Mouse (Mus musculus) retina, adult 2 months (tissue): ENCODE data around the gene Olfml1.

Source experiments
- DNase-seq: peaks from one replicate; pipeline ENCODE4 v3.0.0-alpha.2; 2012; ENCODE audit warnings: low read depth, low spot score

Gene Olfml1

GRCm38 (mm10) chr7:107594857-107595402 lies 27.7 kb downstream of the Olfml1 start, which contains the start of gene Ppfibp2:
Gene Ppfibp2, plus strand, starts transcription at chr7:107595207.
- peak; percentile 20 for DNase-seq

GRCm38 (mm10) chr7:107595426-107595825 lies 28.2 kb downstream of the Olfml1 start:
- no peak for DNase-seq

DNA sequence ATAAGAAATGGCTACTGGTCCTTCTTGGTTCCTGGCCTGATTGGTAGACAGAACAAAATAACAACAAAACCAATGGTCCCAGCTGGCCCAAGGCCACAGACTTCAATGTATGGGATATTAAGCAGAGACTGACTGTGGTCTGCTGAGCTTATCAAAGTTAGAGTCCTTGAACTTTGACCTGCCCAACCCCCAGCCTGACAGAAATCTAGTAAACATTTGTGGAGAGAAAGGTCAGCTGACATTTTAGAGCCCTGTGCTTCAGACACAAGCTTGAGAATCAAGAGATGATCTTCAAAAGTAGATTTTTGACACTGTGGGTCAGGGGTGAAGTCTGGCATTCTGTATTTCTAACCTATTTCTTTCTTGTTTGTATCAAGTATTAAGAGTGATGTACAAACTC lies 29.5 kb downstream of the Olfml1 start:
- no peak for DNase-seq

- DNase-seq: no peak
Measured at GRCm38 (mm10) chr7:107597956-107598355, 30.7 kb downstream of the Olfml1 start.

DNA sequence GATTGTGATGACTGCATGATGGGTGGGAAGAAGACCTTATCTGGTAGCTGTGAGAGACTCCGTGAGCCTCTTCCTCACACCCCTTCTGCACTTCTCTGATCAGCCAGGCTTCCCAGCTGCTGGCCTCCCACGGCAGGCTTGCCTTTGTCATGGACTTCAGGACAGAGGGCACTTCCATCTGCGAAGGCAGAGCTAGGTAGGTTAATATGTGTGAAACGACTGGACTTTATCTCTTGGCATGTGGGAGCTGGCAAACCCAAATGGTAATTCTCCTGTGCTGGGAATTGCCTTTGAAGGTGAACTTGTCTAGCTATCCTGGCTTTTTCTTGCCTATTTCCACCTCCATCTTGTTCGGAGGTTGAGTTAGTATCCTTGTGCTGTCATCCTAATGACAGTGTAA lies 33.4 kb downstream of the Olfml1 start:
- no peak for DNase-seq

DNA sequence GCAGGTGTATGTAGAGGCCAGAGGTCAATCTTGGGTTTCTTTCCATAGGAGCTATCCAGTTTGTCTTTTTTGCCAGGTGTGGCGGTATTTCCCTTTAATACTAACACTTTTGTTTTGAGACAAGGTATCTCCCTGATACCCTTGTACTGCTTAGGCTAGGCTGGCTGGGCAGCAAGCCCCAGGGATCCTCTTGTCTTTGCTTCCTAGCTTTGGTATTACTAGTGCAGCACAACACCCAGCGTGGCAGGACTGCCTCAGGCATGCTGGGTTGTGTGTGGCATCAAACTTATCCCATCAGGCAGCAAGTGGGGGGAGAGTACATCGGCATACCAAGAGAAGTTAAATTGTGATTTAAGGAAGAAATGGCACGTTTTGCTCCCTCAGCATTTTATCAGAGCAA lies 35.3 kb downstream of the Olfml1 start:
- DNase-seq: no peak

DNA sequence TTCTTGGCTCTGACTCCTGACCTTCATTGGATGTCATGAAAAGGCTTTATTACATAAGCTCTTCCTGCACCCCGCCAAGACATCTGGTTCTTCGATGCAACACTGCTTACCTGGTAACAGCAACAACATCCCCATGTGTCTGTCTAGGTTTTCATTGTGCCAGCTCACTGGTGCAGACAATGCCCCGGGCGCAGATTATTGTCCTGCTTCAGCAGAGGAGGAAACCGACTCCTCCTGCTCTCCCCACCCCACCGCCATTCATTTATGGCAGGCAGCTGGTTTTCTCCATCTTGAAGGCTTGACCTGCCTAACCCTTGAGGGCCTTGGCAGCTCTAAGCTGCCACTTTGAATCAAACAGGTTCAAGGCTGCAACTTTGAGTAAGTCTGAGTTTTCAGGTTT lies 35.7 kb downstream of the Olfml1 start:
- DNase-seq: no peak

DNA sequence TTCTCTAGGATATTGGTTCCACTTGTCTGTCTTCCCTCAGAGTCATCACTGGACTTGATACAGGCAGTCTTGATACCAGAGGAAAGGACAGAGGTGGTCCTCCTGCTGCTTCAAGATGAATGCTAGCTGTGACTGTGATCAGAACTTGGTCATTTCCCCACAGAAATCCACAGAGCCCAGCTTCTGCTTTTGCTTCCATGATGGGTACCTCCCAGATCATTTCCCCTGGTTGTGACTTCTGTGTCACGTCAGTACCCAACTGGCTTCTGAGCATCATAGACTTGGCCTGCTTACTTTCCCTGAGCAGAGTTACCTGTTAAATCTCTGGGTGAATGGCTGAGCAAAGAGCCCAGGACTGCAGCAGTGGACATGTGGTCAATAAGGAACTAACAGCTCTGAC lies 40.5 kb downstream of the Olfml1 start:
- no peak for DNase-seq

GRCm38 (mm10) chr7:107609622-107610255 lies 42.5 kb downstream of the Olfml1 start:
- DNase-seq: no peak

GRCm38 (mm10) chr7:107610880-107611279 lies 43.6 kb downstream of the Olfml1 start:
- no peak for DNase-seq

DNA sequence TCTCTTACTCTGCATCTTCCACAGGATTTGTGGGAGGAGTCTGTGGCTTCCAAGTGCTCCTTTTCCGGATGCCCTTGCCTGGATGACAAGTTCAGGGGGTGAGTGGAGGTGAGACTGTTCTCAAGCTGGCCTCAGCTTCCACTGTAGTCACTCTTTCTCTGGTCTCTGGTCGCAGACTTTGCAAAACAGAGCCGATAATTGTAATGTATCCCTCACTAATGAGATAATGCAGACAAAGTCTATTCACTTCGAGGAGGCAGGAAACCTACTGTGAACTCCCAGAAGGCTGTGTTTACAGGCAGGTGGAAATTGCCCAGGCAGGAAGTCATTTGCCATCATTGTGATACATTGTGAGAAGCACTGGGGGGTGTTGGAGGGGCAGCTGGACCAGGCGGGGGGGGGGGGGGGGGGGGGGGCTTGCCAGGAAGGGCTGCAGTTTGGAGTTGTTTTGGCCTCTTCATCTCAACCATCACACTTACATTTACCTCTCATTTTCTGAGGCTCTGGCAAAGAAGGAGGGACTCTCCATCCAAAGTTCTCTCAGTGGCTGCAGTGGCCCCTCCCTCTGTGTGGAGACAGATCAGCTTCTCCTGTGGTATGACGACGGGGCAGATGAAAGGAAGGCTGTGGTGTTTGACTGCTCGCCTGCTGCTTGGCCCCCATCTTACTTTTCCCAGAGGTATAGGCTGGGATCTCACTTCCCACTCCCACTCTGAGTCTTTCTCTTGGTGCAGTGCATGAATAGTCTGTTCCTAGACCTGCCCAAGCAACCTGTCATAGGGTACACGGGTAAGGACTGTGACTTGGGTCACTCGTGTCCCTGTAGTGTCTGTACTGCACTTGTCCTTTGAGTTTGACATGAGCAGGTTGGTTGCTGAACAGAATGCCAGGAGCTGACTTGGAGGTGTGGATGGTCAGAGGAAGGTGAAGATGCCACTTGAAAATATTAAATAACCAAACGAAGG lies 51.1 kb downstream of the Olfml1 start:
- no peak for DNase-seq

- no peak for DNase-seq
Measured at GRCm38 (mm10) chr7:107619225-107619624, 52.0 kb downstream of the Olfml1 start.

DNA sequence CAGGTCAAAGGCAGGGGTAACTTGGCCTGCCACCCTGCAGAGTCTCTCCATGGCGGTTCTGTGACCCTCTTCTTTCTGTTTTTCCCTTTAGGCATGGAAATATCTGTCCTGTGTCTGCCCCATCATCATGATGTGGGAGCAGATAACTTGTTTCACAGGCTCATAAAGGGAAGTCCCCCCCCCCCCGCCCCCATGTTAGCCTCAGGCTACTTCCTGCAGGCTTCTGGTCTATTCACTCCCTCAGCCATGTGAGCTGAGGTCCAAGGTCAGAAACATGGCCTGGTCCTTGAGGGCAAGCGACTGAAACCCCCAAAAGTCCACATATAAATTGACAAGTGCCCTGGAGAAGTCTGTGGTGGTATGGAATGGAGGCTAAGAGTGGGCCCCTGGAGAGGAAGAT lies 52.9 kb downstream of the Olfml1 start:
- no peak for DNase-seq

DNA sequence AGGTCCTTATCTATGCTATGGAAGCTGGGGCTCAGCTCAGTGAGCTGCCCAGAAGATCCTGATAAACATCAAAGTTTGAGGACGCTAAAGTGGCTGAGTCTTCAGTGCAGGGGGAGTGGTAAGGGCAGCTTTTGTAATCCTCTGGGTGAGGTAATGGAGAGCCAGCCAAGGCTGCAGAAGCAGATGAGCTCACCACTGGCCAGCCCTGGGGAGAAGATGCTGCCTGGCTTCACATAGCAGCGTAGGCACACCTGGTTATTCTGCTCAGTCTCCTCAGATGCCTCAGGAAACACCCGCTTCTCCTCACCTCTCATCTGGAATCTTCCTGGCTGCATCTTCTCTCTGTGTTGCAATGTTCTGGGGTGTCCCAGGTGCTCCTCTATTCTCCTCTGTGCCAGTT lies 57.2 kb downstream of the Olfml1 start:
- DNase-seq: no peak

- no peak for DNase-seq
Measured at GRCm38 (mm10) chr7:107625061-107625460, 57.8 kb downstream of the Olfml1 start, which contains the start of gene 5330417H12Rik. Gene 5330417H12Rik, minus strand, starts transcription at chr7:107625161.

DNA sequence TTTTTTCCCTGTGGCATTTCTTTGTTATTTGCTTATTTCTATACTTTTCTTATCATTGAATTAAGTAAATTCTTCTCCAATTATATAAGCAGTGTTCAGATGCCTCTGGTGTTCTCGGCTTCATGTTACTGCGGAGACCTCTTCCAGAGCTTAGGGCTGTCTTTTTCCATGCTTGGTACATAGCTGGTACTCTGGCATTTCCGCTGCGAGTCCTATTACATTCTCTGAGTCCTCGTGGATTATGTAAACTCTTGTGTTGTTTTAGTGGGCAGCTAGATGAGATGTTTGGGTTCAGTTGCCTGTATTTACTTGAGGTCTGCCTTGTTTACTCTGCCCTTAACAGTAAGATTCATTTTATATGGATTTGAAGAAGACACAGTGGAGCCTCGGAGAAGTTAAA lies 58.5 kb downstream of the Olfml1 start:
- DNase-seq: no peak

DNA sequence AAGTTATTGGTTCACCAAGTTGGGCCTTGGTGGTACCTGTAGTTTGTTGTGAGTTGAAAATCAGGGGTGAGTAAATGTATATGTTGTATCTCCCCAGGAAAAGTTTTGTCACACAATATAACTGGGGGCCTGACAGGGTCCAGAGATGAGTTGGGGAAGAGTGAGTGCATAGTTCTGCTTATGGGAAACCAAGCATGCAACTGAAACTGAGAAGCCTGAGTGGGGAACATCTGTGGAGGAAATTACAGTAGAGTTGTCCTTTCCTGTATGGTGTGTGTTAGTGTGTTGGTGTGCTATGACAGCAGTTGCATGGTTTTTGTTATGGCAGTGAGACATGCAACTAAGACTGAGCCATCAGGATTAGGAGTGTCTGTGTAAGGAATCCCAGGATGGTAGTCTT lies 61.1 kb downstream of the Olfml1 start:
- no peak for DNase-seq

- DNase-seq: no peak
Measured at GRCm38 (mm10) chr7:107633201-107633600, 66.0 kb downstream of the Olfml1 start.

- no peak for DNase-seq
Measured at GRCm38 (mm10) chr7:107637398-107637797, 70.2 kb downstream of the Olfml1 start.

DNA sequence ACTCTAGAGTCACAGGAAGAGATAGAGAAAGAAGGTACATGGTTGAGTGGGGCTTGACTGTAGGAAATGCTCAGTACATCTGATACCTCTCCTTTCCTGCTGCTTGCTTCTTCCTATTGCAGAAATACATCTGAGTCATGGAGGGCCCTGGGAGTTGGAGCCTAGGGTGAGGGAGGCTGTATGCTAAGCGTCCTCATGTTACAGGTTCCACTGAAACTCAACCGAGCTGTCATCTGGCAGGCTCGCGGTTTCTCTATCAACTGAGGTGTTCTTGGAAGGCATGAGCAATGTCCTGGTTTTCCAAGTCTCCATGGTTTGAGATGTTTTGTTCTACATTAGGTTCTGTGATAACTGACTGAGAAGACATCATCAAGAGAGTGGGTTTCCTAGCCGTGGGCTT lies 70.8 kb downstream of the Olfml1 start:
- DNase-seq: no peak
